Mouse (Mus musculus): ENCODE results near the gene Tmem182.

- TF ChIP-seq CTCF (IDR thresholded peaks at IDR 0.05; ENCODE audit: low read depth, low read length) (no peak), GATA1 (IDR thresholded peaks at IDR 0.05; ENCODE audit: borderline replicate concordance, low read length) (no peak), POLR2AphosphoS5 (IDR thresholded peaks at IDR 0.05; ENCODE audit: insufficient replicate concordance, low read depth, low read length) (no peak), GATA2 (IDR thresholded peaks at IDR 0.05; ENCODE audit: borderline replicate concordance, low read depth, low read length) (no peak), TAL1 (conservative IDR thresholded peaks at IDR 0.05; ENCODE audit: low read depth, low read length) (no peak)
These were observed 16.4 kb upstream of the Tmem182 start for GRCm38 (mm10) chr1:40788956-40789355.
